Mouse (Mus musculus) embryonic facial prominence, embryonic 13.5 days (tissue): ENCODE measurements around the gene Slco3a1. TPM values are rescaled to one million over a fixed set of nuclear protein-coding genes. Genes with fewer than 3 reads are reported as not detected.

Experiments
- ATAC-seq: fragments of 200-750 bp; cut with Nextera tagmentation; 2 replicates; pipeline ENCODE4 v1.8.0; 2017; ENCODE audit warnings: low read depth; ENCODE audit not compliant: insufficient number of reproducible peaks, insufficient read depth, low FRiP score, low TSS enrichment
- H3K27ac ChIP-seq: fragments of 300-500 bp; sonication (generic); 2 replicates; pipeline ENCODE4 v1.5.1; 2015; ENCODE audit warnings: moderate library complexity, mild to moderate bottlenecking, inconsistent platforms
- H3K27me3 ChIP-seq: fragments of 300-500 bp; sonication (generic); 2 replicates; pipeline ENCODE4 v1.6.1; 2015; ENCODE audit warnings: mild to moderate bottlenecking, inconsistent platforms
- H3K36me3 ChIP-seq: fragments of 300-500 bp; sonication (generic); 2 replicates; pipeline ENCODE4 v1.6.1; 2015; ENCODE audit warnings: mild to moderate bottlenecking, inconsistent platforms
- H3K4me1 ChIP-seq: fragments of 300-500 bp; sonication (generic); 2 replicates; pipeline ENCODE4 v1.6.1; 2015; ENCODE audit warnings: inconsistent platforms
- H3K4me2 ChIP-seq: fragments of 300-500 bp; sonication (generic); 2 replicates; pipeline ENCODE4 v1.6.1; 2015; ENCODE audit warnings: moderate library complexity, mild to moderate bottlenecking, inconsistent platforms
- H3K4me3 ChIP-seq: fragments of 300-500 bp; sonication (generic); 2 replicates; pipeline ENCODE4 v1.5.1; 2015; ENCODE audit warnings: mild to moderate bottlenecking, inconsistent platforms
- H3K9ac ChIP-seq: fragments of 300-500 bp; sonication (generic); 2 replicates; pipeline ENCODE4 v1.6.1; 2015; ENCODE audit warnings: mild to moderate bottlenecking, inconsistent platforms
- H3K9me3 ChIP-seq: fragments of 300-500 bp; sonication (generic); 2 replicates; pipeline ENCODE4 v1.6.1; 2016; ENCODE audit warnings: inconsistent platforms
- WGBS: fragments of 180-500 bp; shearing (Covaris S2); methylation state at CpG from one replicate; pipeline ENCODE4 v1.1.7; 2015; ENCODE audit warnings: mixed read lengths; 5-methylcytosine and 5-hydroxymethylcytosine counted together
- polyA plus RNA-seq: library from polyadenylated mRNA; unstranded; fragments of >200 nt; fragmentation: Nextera tagmentation; extraction: Ambion mirVana; gene quantifications from 2 replicates; pipeline ENCODE4 v1.2.1, GENCODE M21; 2015

The Slco3a1 gene
- polyA plus RNA-seq, 1 experiment from 2014 or later = 11.6 TPM

- no peaks in the 10 kb centered on the region for H3K9me3 ChIP-seq
- no peak overlapping the region for H3K4me2 ChIP-seq
- no peak overlapping the region for H3K27ac ChIP-seq
- H3K27me3 ChIP-seq = no peaks in the 10 kb centered on the region
- ATAC-seq = no peak
- no peak overlapping the region for H3K4me3 ChIP-seq
- peaks cover 17% of the 10 kb centered on the region for H3K4me1 ChIP-seq
- WGBS = 88% methylated on average over 2 of the region's 2 CpGs
- H3K36me3 ChIP-seq = no peaks in the 10 kb centered on the region
- no peak overlapping the region for H3K9ac ChIP-seq
These were observed 70.6 kb downstream of the Slco3a1 start for GRCm38 (mm10) chr7:74484024-74484385.

- Histone ChIP-seq H3K9ac (no peak overlapping the region), H3K4me2 (no peak overlapping the region), H3K36me3 (no peaks in the 10 kb centered on the region), H3K27me3 (no peaks in the 10 kb centered on the region), H3K4me1 (peaks cover 17% of the 10 kb centered on the region), H3K4me3 (no peak overlapping the region), H3K9me3 (no peaks in the 10 kb centered on the region), H3K27ac (no peak overlapping the region)
- WGBS = 85% methylated on average over 3 of the region's 3 CpGs
- no peak for ATAC-seq
These were observed 71.1 kb downstream of the Slco3a1 start for GRCm38 (mm10) chr7:74483294-74484023.

DNA sequence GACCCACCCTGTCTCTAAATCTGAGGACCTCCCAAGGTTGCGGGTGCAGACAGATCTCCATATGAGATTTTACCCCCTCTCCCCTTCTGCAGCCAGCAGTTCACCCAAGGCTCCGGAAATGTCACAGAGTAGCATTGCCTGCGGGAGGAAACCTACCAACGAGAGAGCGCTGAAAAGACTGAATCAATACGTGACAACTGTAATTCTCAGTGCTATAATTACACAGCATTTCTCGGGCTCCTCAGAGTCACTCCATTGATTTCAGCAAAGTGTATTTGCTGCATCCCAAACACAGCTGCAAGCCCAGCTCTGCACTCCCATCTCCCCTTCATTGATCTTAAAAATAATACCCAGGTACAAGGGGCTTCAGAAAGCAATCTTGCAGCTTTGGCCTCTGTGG lies 82.8 kb downstream of the Slco3a1 start:
- Histone ChIP-seq H3K9ac (no peak overlapping the region), H3K27ac (no peak overlapping the region), H3K4me1 (peaks cover 4% of the 10 kb centered on the region; the same call in 1 of the 2 replicates), H3K4me3 (no peak overlapping the region), H3K9me3 (no peaks in the 10 kb centered on the region), H3K36me3 (no peaks in the 10 kb centered on the region), H3K27me3 (no peaks in the 10 kb centered on the region), H3K4me2 (no peak overlapping the region)
- WGBS = 69% methylated on average over 7 of the region's 7 CpGs
- no peak for ATAC-seq

DNA sequence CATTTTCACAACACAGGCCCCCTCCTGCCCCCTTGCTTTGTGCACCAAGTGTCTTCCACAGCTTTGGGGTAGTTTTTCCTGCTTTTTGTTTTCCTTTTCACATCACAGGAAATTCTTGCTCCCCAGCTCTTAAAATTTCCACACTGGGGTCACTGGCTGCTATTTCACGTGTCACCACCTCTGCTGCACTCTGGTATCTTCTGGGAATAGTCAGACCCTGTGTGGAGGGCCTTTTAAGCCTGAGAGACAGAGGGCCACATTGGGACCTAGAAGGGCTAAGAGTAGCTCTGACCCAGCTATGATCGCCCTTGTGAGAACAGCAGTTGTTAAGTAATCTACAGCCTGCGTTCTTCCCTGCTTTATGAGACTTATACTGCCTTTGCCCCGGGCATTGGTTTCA lies 87.7 kb downstream of the Slco3a1 start:
- Histone ChIP-seq H3K4me3 (no peak overlapping the region), H3K36me3 (no peaks in the 10 kb centered on the region), H3K9ac (no peak overlapping the region), H3K4me1 (peaks cover 7% of the 10 kb centered on the region; the same call in 1 of the 2 replicates), H3K4me2 (no peak overlapping the region), H3K27ac (no peak overlapping the region), H3K27me3 (no peaks in the 10 kb centered on the region), H3K9me3 (no peaks in the 10 kb centered on the region)
- 65% methylated on average over 4 of the region's 4 CpGs for WGBS
- no peak for ATAC-seq

- peaks cover 7% of the 10 kb centered on the region; the same call in 1 of the 2 replicates for H3K4me1 ChIP-seq
- no peaks in the 10 kb centered on the region for H3K9me3 ChIP-seq
- no peak overlapping the region for H3K4me3 ChIP-seq
- WGBS = 68% methylated on average over 7 of the region's 7 CpGs
- no peak overlapping the region for H3K4me2 ChIP-seq
- no peak overlapping the region for H3K27ac ChIP-seq
- H3K36me3 ChIP-seq = no peaks in the 10 kb centered on the region
- no peaks in the 10 kb centered on the region for H3K27me3 ChIP-seq
- no peak for ATAC-seq
- no peak overlapping the region for H3K9ac ChIP-seq
These were observed 89.9 kb downstream of the Slco3a1 start for GRCm38 (mm10) chr7:74464638-74465037.

- Histone ChIP-seq H3K27ac (no peak overlapping the region), H3K9me3 (no peaks in the 10 kb centered on the region), H3K9ac (no peak overlapping the region), H3K4me3 (no peak overlapping the region), H3K36me3 (no peaks in the 10 kb centered on the region), H3K4me1 (peaks cover 13% of the 10 kb centered on the region), H3K27me3 (no peaks in the 10 kb centered on the region), H3K4me2 (no peak overlapping the region)
- no peak for ATAC-seq
- 46% methylated on average over 4 of the region's 4 CpGs for WGBS
These were observed 92.1 kb downstream of the Slco3a1 start for GRCm38 (mm10) chr7:74462451-74462850.

DNA sequence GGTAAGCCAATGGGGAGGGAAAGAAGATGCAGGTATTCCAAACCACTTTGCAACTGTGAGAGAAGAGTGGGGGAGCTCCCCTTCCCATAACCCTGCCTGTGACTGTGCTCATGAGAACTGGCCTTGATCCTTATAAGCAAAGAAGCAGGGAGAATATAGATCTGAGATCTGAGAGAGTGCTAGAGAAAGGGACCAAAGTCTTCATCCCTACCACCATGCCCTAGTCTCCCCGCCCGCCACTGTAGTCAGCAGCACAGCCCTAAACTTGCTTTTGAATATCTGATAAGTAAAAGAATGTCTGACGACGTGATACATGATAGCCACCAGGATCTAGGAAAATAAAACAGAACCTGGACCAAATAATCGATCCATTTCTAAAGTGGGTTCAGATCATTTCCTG lies 92.8 kb downstream of the Slco3a1 start:
- Histone ChIP-seq H3K27ac (no peak overlapping the region), H3K4me2 (no peak overlapping the region), H3K4me3 (no peak overlapping the region), H3K36me3 (no peaks in the 10 kb centered on the region), H3K27me3 (no peaks in the 10 kb centered on the region), H3K4me1 (peaks cover 8% of the 10 kb centered on the region), H3K9ac (no peak overlapping the region), H3K9me3 (no peaks in the 10 kb centered on the region)
- no peak for ATAC-seq
- WGBS = 73% methylated on average over 5 of the region's 5 CpGs

DNA sequence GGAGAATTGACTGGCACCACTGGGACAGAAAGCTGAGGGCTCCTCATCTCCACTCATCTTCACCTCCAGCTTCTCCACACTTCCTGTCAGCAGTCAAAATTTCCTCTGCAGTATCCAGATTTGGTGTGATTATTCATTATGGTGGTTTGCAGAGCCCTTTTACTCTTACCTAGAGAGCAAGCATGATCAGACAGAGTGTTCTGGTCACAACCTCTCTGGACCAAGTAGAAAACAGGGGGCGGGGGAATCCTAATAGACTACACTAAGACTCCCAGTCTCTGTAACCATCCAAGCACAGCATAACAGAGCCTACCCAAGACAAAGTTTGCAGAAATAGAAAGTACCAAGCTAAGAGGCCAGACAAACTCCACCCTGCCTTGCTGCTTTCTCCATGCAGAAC lies 93.4 kb downstream of the Slco3a1 start:
- Histone ChIP-seq H3K27me3 (no peaks in the 10 kb centered on the region), H3K4me3 (no peak overlapping the region), H3K9ac (no peak overlapping the region), H3K4me2 (no peak overlapping the region), H3K9me3 (no peaks in the 10 kb centered on the region), H3K4me1 (peaks cover 6% of the 10 kb centered on the region), H3K27ac (no peak overlapping the region), H3K36me3 (no peaks in the 10 kb centered on the region)
- ATAC-seq = no peak
- 92% methylated on average over 1 of the region's 1 CpGs for WGBS

GRCm38 (mm10) chr7:74459812-74460211 lies 94.8 kb downstream of the Slco3a1 start:
- Histone ChIP-seq H3K27ac (no peak overlapping the region), H3K4me3 (no peak overlapping the region), H3K4me2 (no peak overlapping the region), H3K4me1 (peaks cover 6% of the 10 kb centered on the region), H3K9me3 (no peaks in the 10 kb centered on the region), H3K27me3 (no peaks in the 10 kb centered on the region), H3K9ac (no peak overlapping the region), H3K36me3 (no peaks in the 10 kb centered on the region)
- no peak for ATAC-seq
- WGBS = 80% methylated on average over 3 of the region's 3 CpGs

- WGBS = 72% methylated on average over 5 of the region's 5 CpGs
- Histone ChIP-seq H3K27ac (no peak overlapping the region), H3K9me3 (no peaks in the 10 kb centered on the region), H3K4me3 (no peak overlapping the region), H3K4me1 (peaks cover 6% of the 10 kb centered on the region; the same call in 1 of the 2 replicates), H3K4me2 (no peak overlapping the region), H3K27me3 (no peaks in the 10 kb centered on the region), H3K9ac (no peak overlapping the region), H3K36me3 (no peaks in the 10 kb centered on the region)
- no peak for ATAC-seq
These were observed 95.3 kb downstream of the Slco3a1 start for GRCm38 (mm10) chr7:74459277-74459676.

GRCm38 (mm10) chr7:74458475-74459221 lies 95.9 kb downstream of the Slco3a1 start:
- Histone ChIP-seq H3K4me2 (no peak overlapping the region), H3K27me3 (no peaks in the 10 kb centered on the region), H3K4me3 (no peak overlapping the region), H3K27ac (no peak overlapping the region), H3K9me3 (no peaks in the 10 kb centered on the region), H3K4me1 (peaks cover 6% of the 10 kb centered on the region; the same call in 1 of the 2 replicates), H3K9ac (no peak overlapping the region), H3K36me3 (no peaks in the 10 kb centered on the region)
- 64% methylated on average over 8 of the region's 8 CpGs for WGBS
- ATAC-seq = no peak
